Mouse (Mus musculus) C2C12 (cell line): Measurements from ENCODE around the gene Slco2a1.

Experiments used
- CTCF ChIP-seq: IDR thresholded peaks from one replicate; pipeline ENCODE4 v1.5.1; 2011; ENCODE audit not compliant: control insufficient read depth, insufficient read depth, insufficient read length
- FOSL1 ChIP-seq: IDR thresholded peaks from one replicate; pipeline ENCODE4 v1.8.0; 2011; ENCODE audit warnings: mild to moderate bottlenecking, low read length; ENCODE audit not compliant: poor library complexity, insufficient read depth, severe bottlenecking

GRCm38 (mm10) chr9:103093681-103094080 lies 105.2 kb downstream of the Slco2a1 start:
- TF ChIP-seq CTCF (no peak), FOSL1 (no peak)
